Mouse (Mus musculus) neural tube, embryonic 12.5 days (tissue): ENCODE results near the gene Selplg. TPM values are rescaled to one million over a fixed set of nuclear protein-coding genes. Genes with fewer than 3 reads are reported as not detected.
A peak's percentile ranks its signal among the peaks of the same experiment; 100 is the strongest.

ENCODE experiments used
- ATAC-seq: fragments of 200-750 bp; cut with Nextera tagmentation; 2 replicates; pipeline ENCODE4 v1.8.0; 2017; ENCODE audit warnings: low read depth, mild to moderate bottlenecking, moderate TSS enrichment, moderate library complexity; ENCODE audit not compliant: low FRiP score
- H3K27ac ChIP-seq: fragments of 300-500 bp; sonication (generic); 2 replicates; pipeline ENCODE4 v1.5.1; 2016
- H3K27me3 ChIP-seq: fragments of 300-500 bp; sonication (generic); replicated peaks from 2 replicates; pipeline ENCODE4 v1.6.1; 2016; ENCODE audit warnings: mild to moderate bottlenecking
- H3K36me3 ChIP-seq: fragments of 300-500 bp; sonication (generic); 2 replicates; pipeline ENCODE4 v1.6.1; 2016; ENCODE audit warnings: mild to moderate bottlenecking
- H3K4me1 ChIP-seq: fragments of 300-500 bp; sonication (generic); 2 replicates; pipeline ENCODE4 v1.6.1; 2016
- H3K4me2 ChIP-seq: fragments of 300-500 bp; sonication (generic); replicated peaks from 2 replicates; pipeline ENCODE4 v1.6.1; 2016; ENCODE audit warnings: mild to moderate bottlenecking
- H3K4me3 ChIP-seq: fragments of 300-500 bp; sonication (generic); 2 replicates; pipeline ENCODE4 v1.5.1; 2016
- H3K9ac ChIP-seq: fragments of 300-500 bp; sonication (generic); 2 replicates; pipeline ENCODE4 v1.6.1; 2016; ENCODE audit warnings: mild to moderate bottlenecking
- H3K9me3 ChIP-seq: fragments of 300-500 bp; sonication (generic); 2 replicates; pipeline ENCODE4 v1.6.1; 2016; ENCODE audit warnings: mild to moderate bottlenecking
- WGBS: fragments of 180-500 bp; shearing (Covaris S2); methylation state at CpG from one replicate; pipeline ENCODE4 v1.1.7; 2016; 5-methylcytosine and 5-hydroxymethylcytosine counted together
- polyA plus RNA-seq: library from polyadenylated mRNA; unstranded; fragments of >200 nt; fragmentation: Nextera tagmentation; extraction: Ambion mirVana; gene quantifications from 2 replicates; pipeline ENCODE4 v1.2.1, GENCODE M21; 2016

Selplg gene
- polyA plus RNA-seq = 1.5 and 2.3 TPM in 2 replicates

GRCm38 (mm10) chr5:113832490-113832901 lies at the start of gene Selplg:
Gene Selplg (minus strand): TSS chr5:113832644.
- H3K27ac ChIP-seq = no peak within 1 kb of the TSS
- 37% methylated on average over 8 of the region's 8 CpGs for WGBS
- 0 out of 2 replicates have a peak, but pooled peaks cover 6% of the 10 kb centered on the region for H3K4me1 ChIP-seq
- H3K4me2 ChIP-seq = no peak within 1 kb of the TSS
- no peak within 1 kb of the TSS for H3K9ac ChIP-seq
- no peak within 1 kb of the TSS for H3K4me3 ChIP-seq
- H3K27me3 ChIP-seq = no peaks in the 10 kb centered on the region
- no peaks in the 10 kb centered on the region for H3K36me3 ChIP-seq
- H3K9me3 ChIP-seq = no peaks in the 10 kb centered on the region
- ATAC-seq = no peak

- WGBS = 95% methylated on average over 14 of the region's 14 CpGs
- Histone ChIP-seq H3K4me3 (no peak overlapping the region), H3K9me3 (no peaks in the 10 kb centered on the region), H3K27ac (no peak overlapping the region), H3K27me3 (no peaks in the 10 kb centered on the region), H3K4me2 (no peak overlapping the region), H3K4me1 (peaks cover 68% of the 10 kb centered on the region), H3K9ac (no peak overlapping the region), H3K36me3 (peaks cover 40% of the 10 kb centered on the region)
- no peak for ATAC-seq
These were observed 48.7 kb upstream of the Selplg start for GRCm38 (mm10) chr5:113881136-113881535.

- Histone ChIP-seq H3K27ac (no peak overlapping the region), H3K4me1 (peaks cover 66% of the 10 kb centered on the region), H3K4me3 (no peak overlapping the region), H3K27me3 (no peaks in the 10 kb centered on the region), H3K9ac (no peak overlapping the region), H3K4me2 (no peak overlapping the region), H3K36me3 (peaks cover 51% of the 10 kb centered on the region), H3K9me3 (no peaks in the 10 kb centered on the region)
- WGBS = 93% methylated on average over 17 of the region's 17 CpGs
- ATAC-seq = no peak
These were observed 46.6 kb upstream of the Selplg start for GRCm38 (mm10) chr5:113878943-113879617.

- H3K4me3 ChIP-seq = no peak overlapping the region
- 63% methylated on average over 3 of the region's 3 CpGs for WGBS
- peaks cover 51% of the 10 kb centered on the region for H3K36me3 ChIP-seq
These were observed 45.1 kb upstream of the Selplg start for GRCm38 (mm10) chr5:113877565-113877964.

GRCm38 (mm10) chr5:113876176-113876575 lies 43.7 kb upstream of the Selplg start:
- H3K4me2 ChIP-seq = no peak overlapping the region
- peaks cover 41% of the 10 kb centered on the region for H3K36me3 ChIP-seq
- 84% methylated on average over 7 of the region's 7 CpGs for WGBS
- no peak overlapping the region for H3K9ac ChIP-seq
- peaks cover 66% of the 10 kb centered on the region for H3K4me1 ChIP-seq
- H3K27ac ChIP-seq = no peak overlapping the region
- H3K9me3 ChIP-seq = no peaks in the 10 kb centered on the region
- no peak for ATAC-seq
- no peak overlapping the region for H3K4me3 ChIP-seq
- H3K27me3 ChIP-seq = no peaks in the 10 kb centered on the region

More at GRCm38 (mm10) chr5:113877565-113877964, 45.1 kb upstream of the Selplg start:
- Histone ChIP-seq H3K4me2 (no peak overlapping the region), H3K9me3 (no peaks in the 10 kb centered on the region), H3K27me3 (no peaks in the 10 kb centered on the region), H3K4me1 (peaks cover 66% of the 10 kb centered on the region), H3K9ac (no peak overlapping the region), H3K27ac (no peak overlapping the region)
- no peak for ATAC-seq

GRCm38 (mm10) chr5:113875625-113876024 lies 43.2 kb upstream of the Selplg start:
- H3K9ac ChIP-seq = no peak overlapping the region
- no peak overlapping the region for H3K4me2 ChIP-seq
- no peaks in the 10 kb centered on the region for H3K27me3 ChIP-seq
- no peak overlapping the region for H3K4me3 ChIP-seq
- no peaks in the 10 kb centered on the region for H3K9me3 ChIP-seq
- peak overlapping the region; percentile 47; the same call in 1 of the 2 replicates for H3K27ac ChIP-seq
- H3K4me1 ChIP-seq = peaks cover 71% of the 10 kb centered on the region
- WGBS = 87% methylated on average over 4 of the region's 4 CpGs
- no peak for ATAC-seq
- H3K36me3 ChIP-seq = peaks cover 36% of the 10 kb centered on the region

- H3K27ac ChIP-seq = peak overlapping the region; percentile 99
- no peak for ATAC-seq
- peak overlapping the region; percentile 47 for H3K9ac ChIP-seq
- H3K4me1 ChIP-seq = peaks cover 84% of the 10 kb centered on the region
- no peaks in the 10 kb centered on the region for H3K9me3 ChIP-seq
- peak overlapping the region; percentile 52 for H3K4me2 ChIP-seq
- H3K4me3 ChIP-seq = no peak overlapping the region
- no peaks in the 10 kb centered on the region for H3K27me3 ChIP-seq
- peaks cover 23% of the 10 kb centered on the region for H3K36me3 ChIP-seq
- WGBS = 42% methylated on average over 19 of the region's 19 CpGs
These were observed 41.9 kb upstream of the Selplg start for GRCm38 (mm10) chr5:113874063-113875024.

GRCm38 (mm10) chr5:113872936-113873912 lies 40.8 kb upstream of the Selplg start:
- H3K36me3 ChIP-seq = peaks cover 16% of the 10 kb centered on the region
- no peak overlapping the region; the same call in 1 of the 2 replicates for H3K4me3 ChIP-seq
- ATAC-seq = peak; percentile 82
- peak overlapping the region; percentile 47 for H3K9ac ChIP-seq
- no peaks in the 10 kb centered on the region for H3K9me3 ChIP-seq
- H3K4me1 ChIP-seq = peaks cover 87% of the 10 kb centered on the region
- H3K27me3 ChIP-seq = no peaks in the 10 kb centered on the region
- peak overlapping the region; percentile 99 for H3K27ac ChIP-seq
- 2% methylated on average over 15 of the region's 15 CpGs for WGBS
- peak overlapping the region; percentile 52 for H3K4me2 ChIP-seq

GRCm38 (mm10) chr5:113871903-113872548 lies 39.6 kb upstream of the Selplg start:
- 64% methylated on average over 7 of the region's 7 CpGs for WGBS
- peak overlapping the region; percentile 4; the same call in 1 of the 2 replicates for H3K4me2 ChIP-seq
- 0 out of 2 replicates have a peak, but pooled peaks have one; percentile 3 for ATAC-seq

GRCm38 (mm10) chr5:113870393-113871040 lies 38.1 kb upstream of the Selplg start:
- peak overlapping the region; percentile 99 for H3K27ac ChIP-seq
- peaks cover 79% of the 10 kb centered on the region for H3K4me1 ChIP-seq
- H3K36me3 ChIP-seq = peaks cover 6% of the 10 kb centered on the region
- no peaks in the 10 kb centered on the region for H3K27me3 ChIP-seq
- H3K4me2 ChIP-seq = no peak overlapping the region
- 37% methylated on average over 21 of the region's 21 CpGs for WGBS
- H3K9ac ChIP-seq = peak overlapping the region; percentile 36; the same call in 1 of the 2 replicates
- no peaks in the 10 kb centered on the region for H3K9me3 ChIP-seq
- H3K4me3 ChIP-seq = no peak overlapping the region
- no peak for ATAC-seq

More at GRCm38 (mm10) chr5:113871903-113872548, 39.6 kb upstream of the Selplg start:
- Histone ChIP-seq H3K9ac (0 out of 2 replicates have a peak overlapping the region, but pooled peaks have one; percentile 26), H3K4me1 (peaks cover 90% of the 10 kb centered on the region), H3K27ac (peak overlapping the region; percentile 99), H3K27me3 (no peaks in the 10 kb centered on the region), H3K4me3 (no peak overlapping the region), H3K9me3 (no peaks in the 10 kb centered on the region), H3K36me3 (peaks cover 16% of the 10 kb centered on the region)
